Mouse (Mus musculus): ENCODE data around the gene Ublcp1. TPM values are rescaled to one million over a fixed set of nuclear protein-coding genes. Genes with fewer than 3 reads are reported as not detected.

The Ublcp1 gene
- polyA plus RNA-seq, 1 experiment from 2014 or later = 51.9 TPM

Small RNAs within 50 kb of the gene (microRNA-seq; reads per million reads assigned to microRNA genes)
- gene Gm22121 = not detected

Other genes starting within 250 kb of the Ublcp1 start
- gene Il12b, start 70.4 kb downstream of the Ublcp1 start, polyA plus RNA-seq (2015; fragmentation: Nextera tagmentation; extraction: Ambion mirVana) = not detected in 2 replicates
- 43.1 and 44.3 TPM in 2 replicates for gene Rnf145, start 48.5 kb upstream of the Ublcp1 start, polyA plus RNA-seq (2015; fragmentation: Nextera tagmentation; extraction: Ambion mirVana)
- 11.5 and 12.4 TPM in 2 replicates for gene Ebf1, start 146.8 kb upstream of the Ublcp1 start, polyA plus RNA-seq (2015; fragmentation: Nextera tagmentation; extraction: Ambion mirVana)